30 mouse cellular contexts compared by ENCODE assay signal in genomic region chr8:126778131-126778530, GRCm38 (mm10).
DNase-seq lines count a peak whose midpoint lies in the region; ATAC-seq and TF ChIP-seq lines count a peak whose summit lies in the region.
"Had no signal": no experiment of that assay in that cellular context is flagged by ENCODE, and none has a peak within 500 bp of the region (broad histone marks: within the 10 kb centered on the region; RNA-seq: fewer than 3 reads in every experiment).

No protein-coding gene starts in this region.

- no peak for TF ChIP-seq POLR2A in bone marrow macrophage, adult 2 months (IDR thresholded peaks at IDR 0.05; ENCODE audit: borderline replicate concordance, low read depth, low read length)

- H3K4me1 ChIP-seq in liver, postnatal 0 days (ENCODE audit: insufficient read depth), result peaks cover 25% of the 10 kb centered on the region
- peaks cover 23% of the 10 kb centered on the region for H3K4me1 ChIP-seq in liver, embryonic 11.5 days (replicated peaks; ENCODE audit: control insufficient read depth, insufficient read depth, low read length)
- peaks cover 20% of the 10 kb centered on the region for H3K4me1 ChIP-seq in bone marrow macrophage, adult 2 months (ENCODE audit: control insufficient read depth, insufficient read depth, low read length)
- H3K4me1 ChIP-seq: forebrain, embryonic 12.5 days had no signal

- intact Hi-C loops in gastrocnemius, adult 2 months (cut with DNase I), result no loop called here

- 60% methylated on average over 7 of the region's 7 CpGs for WGBS in liver, postnatal 0 days (ENCODE audit: insufficient replicate concordance)
- 67% methylated on average over 7 of the region's 7 CpGs for WGBS in liver, embryonic 11.5 days

- no peak for DNase-seq in gastrocnemius, adult 2 months
- no peak for DNase-seq in gastrocnemius, adult 8-10 months (ENCODE audit: low spot score in 2 of 2)
- DNase-seq in liver, postnatal 0 days, result no peak
- no peak for DNase-seq in liver, embryonic 11.5 days (ENCODE audit: low spot score)
- peak; percentile 54 for DNase-seq in lung, postnatal 25 days (ENCODE audit: low spot score)
- no peak for DNase-seq in lung, postnatal 14 days
- no peak for DNase-seq in heart, adult 9 months (ENCODE audit: low spot score in 2 of 2)
- DNase-seq: adrenal gland, adult 8-10 months; adrenal gland, postnatal 14 days; adrenal gland, postnatal 36 days; B cell, adult 2 months; cerebellum, adult 11 months; cerebellum, adult 18-20 months; cerebellum, adult 8-10 months; cerebellum, adult 9-11 months; cerebellum, postnatal 14 days; cerebellum, postnatal 36 days; embryo, embryonic 11 days had no signal

- TF ChIP-seq CTCF in gastrocnemius, adult 2 months (IDR thresholded peaks at IDR 0.05), result no peak
- TF ChIP-seq CTCF in liver, postnatal 0 days (IDR thresholded peaks at IDR 0.05; ENCODE audit: low read depth), result no peak
- TF ChIP-seq CTCF in bone marrow macrophage, adult 2 months (IDR thresholded peaks at IDR 0.05; ENCODE audit: low read depth, low read length), result no peak

- H3K4me2 ChIP-seq in liver, postnatal 0 days (ENCODE audit: low read depth, low read length), result no peak overlapping the region
- H3K4me2 ChIP-seq in liver, embryonic 11.5 days, result no peak overlapping the region
- H3K4me2 ChIP-seq: embryonic facial prominence, embryonic 13.5 days; embryonic facial prominence, embryonic 15.5 days; forebrain, embryonic 12.5 days had no signal

- no peak overlapping the region for H3K4me3 ChIP-seq in gastrocnemius, adult 2 months
- no peak overlapping the region for H3K4me3 ChIP-seq in liver, postnatal 0 days (ENCODE audit: low read depth, low read length)
- no peak overlapping the region for H3K4me3 ChIP-seq in liver, embryonic 11.5 days (ENCODE audit: low read depth, low read length)
- H3K4me3 ChIP-seq in bone marrow macrophage, adult 2 months (ENCODE audit: insufficient read depth, low read length), result no peak overlapping the region
- H3K4me3 ChIP-seq: embryonic facial prominence, embryonic 13.5 days; embryonic facial prominence, embryonic 15.5 days; erythroblast, embryonic 14.5 days; forebrain, embryonic 10.5 days; forebrain, embryonic 12.5 days had no signal

- H3K9ac ChIP-seq in liver, postnatal 0 days (replicated peaks), result no peak overlapping the region
- H3K9ac ChIP-seq in liver, embryonic 11.5 days (ENCODE audit: low read depth, low read length), result no peak overlapping the region
- H3K9ac ChIP-seq: embryonic facial prominence, embryonic 13.5 days; embryonic facial prominence, embryonic 15.5 days; forebrain, embryonic 12.5 days had no signal

- no peak for ATAC-seq in liver, postnatal 0 days
- ATAC-seq in liver, embryonic 11.5 days (replicated peaks; ENCODE audit: low FRiP score), result no peak
- ATAC-seq: activated CD4-positive, CD25-positive, alpha-beta regulatory T cell, adult 4 months; CD4-positive, CD25-positive, alpha-beta regulatory T cell, adult 4 months; forebrain, embryonic 14.5 days; Patski had no signal

- TF ChIP-seq EP300 in liver, postnatal 0 days (IDR thresholded peaks at IDR 0.05; ENCODE audit: low read depth), result peak; percentile 40; the same call in 1 of the 2 replicates

- H3K36me3 ChIP-seq in liver, postnatal 0 days (replicated peaks; ENCODE audit: insufficient read depth, low read length), result no peaks in the 10 kb centered on the region
- no peaks in the 10 kb centered on the region for H3K36me3 ChIP-seq in liver, embryonic 11.5 days (ENCODE audit: control insufficient read depth, insufficient read depth, low read length)
- H3K36me3 ChIP-seq: embryonic facial prominence, embryonic 13.5 days; embryonic facial prominence, embryonic 15.5 days; forebrain, embryonic 10.5 days; forebrain, embryonic 12.5 days; G1E had no signal

- no peaks in the 10 kb centered on the region for H3K27me3 ChIP-seq in liver, postnatal 0 days (ENCODE audit: insufficient read depth, low read length)
- H3K27me3 ChIP-seq in liver, embryonic 11.5 days (replicated peaks; ENCODE audit: control insufficient read depth, insufficient read depth, low read length), result no peaks in the 10 kb centered on the region
- H3K27me3 ChIP-seq: CH12.LX; embryonic facial prominence, embryonic 13.5 days; embryonic facial prominence, embryonic 15.5 days; Patski had no signal

- peak overlapping the region; percentile 40; the same call in 1 of the 2 replicates for H3K27ac ChIP-seq in gastrocnemius, adult 2 months
- peak overlapping the region; percentile 29; the same call in 1 of the 2 replicates for H3K27ac ChIP-seq in liver, postnatal 0 days (ENCODE audit: low read depth)
- no peak overlapping the region for H3K27ac ChIP-seq in liver, embryonic 11.5 days (ENCODE audit: low read depth, low read length)
- H3K27ac ChIP-seq in bone marrow macrophage, adult 2 months (ENCODE audit: insufficient read depth, low read depth, low read length), result peak overlapping the region; percentile 49
- H3K27ac ChIP-seq: embryonic facial prominence, embryonic 13.5 days; embryonic facial prominence, embryonic 15.5 days; forebrain, embryonic 10.5 days; forebrain, embryonic 12.5 days had no signal

- H3K9me3 ChIP-seq in liver, postnatal 0 days (ENCODE audit: low read length), result no peaks in the 10 kb centered on the region
- no peaks in the 10 kb centered on the region for H3K9me3 ChIP-seq in liver, embryonic 11.5 days (ENCODE audit: control insufficient read depth, low read length)
- H3K9me3 ChIP-seq: embryonic facial prominence, embryonic 13.5 days; embryonic facial prominence, embryonic 15.5 days; forebrain, embryonic 10.5 days; forebrain, embryonic 12.5 days; G1E had no signal
